Comparison of ENCODE assay signal across 23 mouse cellular contexts in genomic region chr15:12634921-12635320, GRCm38 (mm10).
DNase-seq lines count a peak whose midpoint lies in the region; ATAC-seq and TF ChIP-seq lines count a peak whose summit lies in the region.
"Had no signal": no experiment of that assay in that cellular context is flagged by ENCODE, and none has a peak within 500 bp of the region (broad histone marks: within the 10 kb centered on the region; RNA-seq: fewer than 3 reads in every experiment).

No protein-coding gene starts in this region.

- H3K9me3 ChIP-seq in hindbrain, embryonic 15.5 days = no peaks in the 10 kb centered on the region
- no peaks in the 10 kb centered on the region for H3K9me3 ChIP-seq in hindbrain, embryonic 11.5 days (ENCODE audit: control insufficient read depth, low read length)
- no peaks in the 10 kb centered on the region for H3K9me3 ChIP-seq in midbrain, postnatal 0 days (ENCODE audit: low read length)
- no peaks in the 10 kb centered on the region for H3K9me3 ChIP-seq in midbrain, embryonic 15.5 days
- H3K9me3 ChIP-seq: embryonic facial prominence, embryonic 15.5 days; forebrain, embryonic 10.5 days; forebrain, embryonic 15.5 days; heart, embryonic 13.5 days had no signal

- no peak overlapping the region for H3K27ac ChIP-seq in heart, adult 2 months
- H3K27ac ChIP-seq in hindbrain, embryonic 15.5 days (replicated peaks) = peak overlapping the region; percentile 56; the same call in 1 of the 2 replicates
- H3K27ac ChIP-seq in hindbrain, embryonic 11.5 days (ENCODE audit: low read depth, low read length) = no peak overlapping the region
- no peak overlapping the region for H3K27ac ChIP-seq in midbrain, postnatal 0 days (ENCODE audit: low read depth, low read length)
- no peak overlapping the region for H3K27ac ChIP-seq in midbrain, embryonic 15.5 days
- H3K27ac ChIP-seq: embryonic facial prominence, embryonic 15.5 days; forebrain, embryonic 10.5 days; forebrain, embryonic 15.5 days; heart, embryonic 13.5 days had no signal

- ATAC-seq in hindbrain, embryonic 15.5 days (ENCODE audit: low FRiP score, low read depth) = no peak
- ATAC-seq in hindbrain, embryonic 11.5 days (ENCODE audit: low FRiP score) = no peak
- ATAC-seq in midbrain, postnatal 0 days (ENCODE audit: low FRiP score) = no peak
- no peak for ATAC-seq in midbrain, embryonic 15.5 days (replicated peaks)
- ATAC-seq: forebrain, embryonic 15.5 days; inflammation-experienced regulatory T-cells, adult 6 months; intestine, postnatal 0 days; Patski had no signal

- TF ChIP-seq POLR2A in heart, adult 2 months (IDR thresholded peaks at IDR 0.05; ENCODE audit: insufficient read depth, low read depth, low read length) = no peak

- TF ChIP-seq CTCF in heart, adult 2 months (IDR thresholded peaks at IDR 0.05) = no peak
- TF ChIP-seq CTCF in midbrain, postnatal 0 days (IDR thresholded peaks at IDR 0.05) = no peak

- H3K9ac ChIP-seq in heart, adult 2 months (ENCODE audit: low read depth, low read length) = no peak overlapping the region
- no peak overlapping the region for H3K9ac ChIP-seq in hindbrain, embryonic 15.5 days
- no peak overlapping the region for H3K9ac ChIP-seq in hindbrain, embryonic 11.5 days (ENCODE audit: low read depth, low read length)
- H3K9ac ChIP-seq in midbrain, postnatal 0 days (replicated peaks; ENCODE audit: low read length, poor library complexity, severe bottlenecking) = no peak overlapping the region
- H3K9ac ChIP-seq in midbrain, embryonic 15.5 days = no peak overlapping the region
- H3K9ac ChIP-seq: embryonic facial prominence, embryonic 15.5 days; forebrain, embryonic 15.5 days; heart, embryonic 13.5 days had no signal

- H3K4me2 ChIP-seq in hindbrain, embryonic 15.5 days = no peak overlapping the region
- no peak overlapping the region for H3K4me2 ChIP-seq in hindbrain, embryonic 11.5 days (replicated peaks; ENCODE audit: low read depth, low read length)
- no peak overlapping the region for H3K4me2 ChIP-seq in midbrain, postnatal 0 days (ENCODE audit: low read depth, low read length, poor library complexity, severe bottlenecking)
- no peak overlapping the region for H3K4me2 ChIP-seq in midbrain, embryonic 15.5 days
- H3K4me2 ChIP-seq: embryonic facial prominence, embryonic 15.5 days; forebrain, embryonic 15.5 days; heart, embryonic 13.5 days had no signal

- H3K79me2 ChIP-seq in heart, adult 2 months (replicated peaks; ENCODE audit: control insufficient read depth, insufficient read depth, low read length) = no peaks in the 10 kb centered on the region

- H3K4me3 ChIP-seq in heart, adult 2 months = no peak overlapping the region
- no peak overlapping the region for H3K4me3 ChIP-seq in hindbrain, embryonic 15.5 days
- no peak overlapping the region for H3K4me3 ChIP-seq in hindbrain, embryonic 11.5 days (ENCODE audit: low read depth, low read length)
- no peak overlapping the region for H3K4me3 ChIP-seq in midbrain, postnatal 0 days (ENCODE audit: low read depth, low read length)
- H3K4me3 ChIP-seq in midbrain, embryonic 15.5 days = no peak overlapping the region
- H3K4me3 ChIP-seq: embryonic facial prominence, embryonic 15.5 days; erythroblast, embryonic 14.5 days; forebrain, embryonic 10.5 days; forebrain, embryonic 15.5 days; heart, embryonic 13.5 days had no signal

- intact Hi-C loops in heart, adult 2 months (cut with DNase I) = no loop called here

- DNase-seq in heart, adult 11 months = peak; percentile 76
- DNase-seq in heart, adult 2 months = no peak
- no peak for DNase-seq in hindbrain, embryonic 11.5 days (ENCODE audit: low spot score)
- DNase-seq in midbrain, postnatal 0 days (ENCODE audit: low spot score) = peak; percentile 20
- DNase-seq in layer of hippocampus, adult 18-20 months (ENCODE audit: low spot score in 2 of 2) = no peak
- DNase-seq: adrenal gland, adult 2 months; adrenal gland, postnatal 25 days; cerebellum, adult 18-20 months; cerebellum, adult 9-11 months; cerebellum, postnatal 36 days; gastrocnemius, postnatal 10 days; heart, postnatal 4 days had no signal

- no peaks in the 10 kb centered on the region for H3K27me3 ChIP-seq in heart, adult 2 months (ENCODE audit: control insufficient read depth, insufficient read depth, low read length)
- H3K27me3 ChIP-seq in hindbrain, embryonic 15.5 days = no peaks in the 10 kb centered on the region
- no peaks in the 10 kb centered on the region for H3K27me3 ChIP-seq in hindbrain, embryonic 11.5 days (ENCODE audit: control insufficient read depth, insufficient read depth, low read length)
- no peaks in the 10 kb centered on the region for H3K27me3 ChIP-seq in midbrain, postnatal 0 days (ENCODE audit: insufficient read depth, low read length)
- no peaks in the 10 kb centered on the region for H3K27me3 ChIP-seq in midbrain, embryonic 15.5 days (replicated peaks)
- H3K27me3 ChIP-seq: CH12.LX; embryonic facial prominence, embryonic 15.5 days; forebrain, embryonic 15.5 days; heart, embryonic 13.5 days had no signal

- no peaks in the 10 kb centered on the region; the same call in 1 of the 2 replicates for H3K36me3 ChIP-seq in heart, adult 2 months (ENCODE audit: control insufficient read depth, insufficient read depth, low read length)
- H3K36me3 ChIP-seq in hindbrain, embryonic 15.5 days = no peaks in the 10 kb centered on the region
- no peaks in the 10 kb centered on the region for H3K36me3 ChIP-seq in hindbrain, embryonic 11.5 days (ENCODE audit: control insufficient read depth, insufficient read depth, low read length)
- no peaks in the 10 kb centered on the region for H3K36me3 ChIP-seq in midbrain, postnatal 0 days (ENCODE audit: insufficient read depth, low read length)
- H3K36me3 ChIP-seq in midbrain, embryonic 15.5 days (replicated peaks) = no peaks in the 10 kb centered on the region
- H3K36me3 ChIP-seq: embryonic facial prominence, embryonic 15.5 days; forebrain, embryonic 10.5 days; forebrain, embryonic 15.5 days; heart, embryonic 13.5 days had no signal

- TF ChIP-seq EP300 in heart, adult 2 months (IDR thresholded peaks at IDR 0.05; ENCODE audit: insufficient read depth, low read depth, low read length) = no peak

- no peaks in the 10 kb centered on the region; the same call in 1 of the 2 replicates for H3K4me1 ChIP-seq in heart, adult 2 months (ENCODE audit: control insufficient read depth, insufficient read depth, low read length)
- peaks cover 5% of the 10 kb centered on the region; the same call in 1 of the 2 replicates for H3K4me1 ChIP-seq in hindbrain, embryonic 15.5 days (replicated peaks)
- no peaks in the 10 kb centered on the region; the same call in 1 of the 2 replicates for H3K4me1 ChIP-seq in hindbrain, embryonic 11.5 days (replicated peaks; ENCODE audit: control insufficient read depth, insufficient read depth, low read length)
- H3K4me1 ChIP-seq in midbrain, postnatal 0 days (ENCODE audit: insufficient read depth, low read length) = no peaks in the 10 kb centered on the region
- no peaks in the 10 kb centered on the region for H3K4me1 ChIP-seq in midbrain, embryonic 15.5 days
- H3K4me1 ChIP-seq: forebrain, embryonic 15.5 days had no signal

- 91% methylated on average over 8 of the region's 8 CpGs for WGBS in heart, adult 2 months
- 83% methylated on average over 8 of the region's 8 CpGs for WGBS in hindbrain, embryonic 15.5 days
- WGBS in hindbrain, embryonic 11.5 days = 85% methylated on average over 8 of the region's 8 CpGs
- WGBS in midbrain, postnatal 0 days = 80% methylated on average over 8 of the region's 8 CpGs
- 71% methylated on average over 8 of the region's 8 CpGs for WGBS in midbrain, embryonic 15.5 days

Comparison
In these comparisons a context has a peak if more than half of its experiments do, and no peak if none do; other contexts are left out.
1. DNase-seq: peak in heart, adult 11 months (single experiment) and midbrain, postnatal 0 days (single experiment); none in heart, adult 2 months (0 of 2), hindbrain, embryonic 11.5 days (single experiment) and layer of hippocampus, adult 18-20 months (0 of 2).